Mouse (Mus musculus): ENCODE results near the gene Pde1b.

Pde1b gene

DNA sequence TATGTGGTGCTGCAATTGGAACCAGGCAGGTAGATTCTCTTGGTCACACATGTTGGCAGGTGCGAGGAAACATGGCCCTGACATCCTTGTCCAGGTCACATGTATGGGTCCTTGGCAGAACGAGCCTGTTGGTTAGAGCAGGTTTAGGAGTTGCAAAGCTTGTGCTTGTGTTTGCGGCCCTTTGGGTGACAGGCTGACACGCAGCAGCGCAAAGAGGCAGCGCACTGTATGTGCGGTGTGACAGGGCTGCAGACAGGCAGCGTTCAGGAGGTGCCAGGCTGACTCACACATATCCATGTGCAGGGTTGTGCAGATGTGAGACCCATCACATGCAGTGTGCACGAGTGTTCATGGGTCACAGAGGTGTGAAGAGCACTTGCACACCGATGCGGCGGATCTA is 826 bp downstream of the Pde1b start:
- no peak for DNase-seq (ENCODE audit: extremely low spot score, low read depth, low spot score)

DNA sequence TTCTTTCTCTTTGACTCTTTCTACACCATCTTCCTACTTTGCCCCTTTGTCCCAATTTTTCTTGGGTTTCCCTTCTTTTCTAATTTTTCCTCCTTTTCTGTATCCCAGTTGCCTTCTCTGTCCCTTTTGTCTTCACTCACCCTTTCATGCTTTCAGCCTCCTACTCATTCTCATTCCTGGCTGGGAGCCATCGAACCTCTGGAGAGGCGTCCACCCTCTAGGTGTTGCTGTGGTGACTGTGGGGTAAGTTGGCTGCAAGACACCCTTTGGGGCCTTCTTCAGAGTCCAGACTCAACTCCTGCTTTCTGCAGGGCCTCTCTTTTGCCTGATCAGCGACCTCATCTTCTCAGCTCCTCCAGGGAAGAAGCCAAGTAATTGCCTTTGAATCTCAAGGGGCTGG is 6.5 kb downstream of the Pde1b start:
- no peak for DNase-seq (ENCODE audit: extremely low spot score, low read depth, low spot score)

DNA sequence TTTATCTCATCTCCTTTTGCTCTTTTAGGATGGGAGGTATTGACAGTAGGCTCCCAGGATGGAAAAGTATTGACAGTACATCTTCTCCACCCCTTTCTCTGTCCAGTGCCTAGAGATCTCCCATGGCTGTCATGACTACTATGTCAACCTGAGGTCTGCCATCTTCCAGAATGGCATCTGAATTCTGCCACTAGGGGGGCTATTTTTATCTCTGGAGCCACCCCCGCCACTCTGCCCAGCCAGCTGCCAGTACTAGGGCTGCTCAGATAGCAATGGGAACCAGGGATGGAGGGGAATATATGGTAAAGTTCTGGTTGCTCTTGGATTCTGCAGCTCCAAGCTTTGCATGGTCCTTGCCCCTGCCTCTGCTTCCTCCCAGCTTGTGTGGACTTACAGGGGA is 8.8 kb downstream of the Pde1b start:
- no peak for DNase-seq (ENCODE audit: extremely low spot score, low read depth, low spot score)

DNA sequence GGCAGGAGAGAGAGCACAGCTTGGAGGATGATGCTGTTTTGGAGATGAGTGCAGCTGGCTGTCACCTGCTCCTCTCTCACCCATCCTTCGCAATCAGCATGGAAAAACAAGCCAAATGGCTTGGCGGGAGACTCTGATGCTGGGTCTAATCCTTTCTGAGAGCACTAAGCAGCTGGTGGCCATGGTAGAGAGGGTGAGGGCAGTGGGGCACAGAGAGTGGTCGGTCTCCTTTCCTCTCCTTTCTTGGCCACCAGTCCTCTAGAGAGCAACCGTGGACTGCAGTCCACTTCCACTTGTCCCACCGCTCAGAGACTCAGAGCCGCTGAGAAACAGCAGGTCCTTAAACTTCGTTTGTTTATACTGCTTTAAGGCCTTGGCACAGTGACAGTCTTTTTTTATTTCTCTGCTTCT is 10.8 kb downstream of the Pde1b start:
- no peak for DNase-seq (ENCODE audit: extremely low spot score, low read depth, low spot score)

DNA sequence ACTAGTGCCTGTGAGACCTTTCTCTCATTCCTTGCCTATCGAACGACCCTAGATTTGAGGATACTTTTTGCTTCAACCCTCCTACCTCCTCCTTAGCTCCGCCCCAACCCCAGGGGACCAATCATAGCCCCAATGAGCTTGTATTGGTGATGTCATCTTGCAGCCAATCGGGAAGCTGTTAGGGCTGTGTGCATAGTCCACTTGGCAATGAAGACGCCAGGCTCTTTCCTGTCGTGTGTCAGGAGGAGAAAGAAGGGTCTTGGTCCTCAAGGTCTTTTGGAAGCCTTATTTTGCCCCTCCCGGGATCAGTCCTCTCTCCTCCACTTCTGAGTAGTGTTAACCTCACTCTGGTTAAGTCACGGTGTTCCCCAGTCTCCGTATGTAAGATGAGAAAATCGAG is 11.3 kb downstream of the Pde1b start:
- DNase-seq (ENCODE audit: extremely low spot score, low read depth, low spot score) = peak; percentile 58

DNA sequence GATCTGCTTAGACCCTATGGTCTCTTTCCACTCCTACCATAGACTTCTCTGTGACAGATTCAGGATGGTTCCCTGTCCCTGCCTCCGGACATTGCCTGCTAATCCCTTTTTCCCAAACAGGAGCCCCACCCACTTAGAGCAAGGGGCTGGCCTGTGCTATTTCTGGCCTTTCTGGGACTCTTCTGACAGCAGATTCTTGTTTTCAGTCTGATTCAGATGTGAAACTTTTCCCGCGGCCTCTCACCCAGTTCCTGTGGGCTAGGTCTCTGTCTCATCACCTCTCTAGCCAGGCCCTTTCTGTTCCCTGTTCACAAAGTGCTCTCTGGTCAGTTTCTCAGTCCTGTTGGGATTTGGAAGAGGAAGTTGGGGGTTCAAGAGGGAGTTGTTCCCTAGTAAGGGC is 12.1 kb downstream of the Pde1b start:
- DNase-seq (ENCODE audit: extremely low spot score, low read depth, low spot score) = no peak

DNA sequence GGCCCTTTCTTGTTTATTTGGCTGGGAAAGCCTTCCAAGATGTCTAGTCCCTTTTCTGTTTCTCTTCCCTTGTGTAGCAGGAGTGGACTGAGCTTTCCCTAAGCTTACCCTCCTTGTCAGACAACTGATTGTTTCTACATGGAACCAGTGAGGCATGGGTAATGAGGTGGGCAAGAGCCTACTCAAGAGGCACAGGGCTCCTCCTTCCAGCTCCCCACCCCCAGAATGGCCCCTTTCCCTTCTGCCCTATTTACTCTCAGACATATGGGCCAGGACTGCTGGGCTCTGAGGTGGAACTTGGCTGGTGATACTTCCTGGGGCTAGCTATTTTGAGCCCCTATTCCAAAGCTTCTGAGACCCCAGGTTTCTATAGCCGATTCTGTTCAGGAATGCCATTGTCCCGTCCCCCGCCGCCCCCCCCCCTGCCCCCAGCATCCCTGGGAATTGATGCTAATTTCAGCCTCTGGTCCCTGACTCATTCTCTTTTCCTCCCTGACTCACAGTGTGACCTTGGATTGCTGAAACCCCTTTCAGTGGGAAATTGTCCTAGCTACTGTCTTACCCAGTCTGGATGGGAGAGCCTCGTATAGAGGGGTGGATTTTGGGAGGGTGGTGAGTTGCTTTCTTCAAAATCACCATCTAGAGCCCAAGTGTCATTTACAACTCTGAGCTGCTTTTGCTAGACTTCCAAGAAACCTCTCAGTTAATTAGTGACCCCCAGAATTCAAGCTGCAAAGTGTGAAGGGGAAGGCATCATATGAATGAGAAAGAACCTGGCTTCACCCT is 16.0 kb downstream of the Pde1b start:
- no peak for DNase-seq (ENCODE audit: extremely low spot score, low read depth, low spot score)

DNA sequence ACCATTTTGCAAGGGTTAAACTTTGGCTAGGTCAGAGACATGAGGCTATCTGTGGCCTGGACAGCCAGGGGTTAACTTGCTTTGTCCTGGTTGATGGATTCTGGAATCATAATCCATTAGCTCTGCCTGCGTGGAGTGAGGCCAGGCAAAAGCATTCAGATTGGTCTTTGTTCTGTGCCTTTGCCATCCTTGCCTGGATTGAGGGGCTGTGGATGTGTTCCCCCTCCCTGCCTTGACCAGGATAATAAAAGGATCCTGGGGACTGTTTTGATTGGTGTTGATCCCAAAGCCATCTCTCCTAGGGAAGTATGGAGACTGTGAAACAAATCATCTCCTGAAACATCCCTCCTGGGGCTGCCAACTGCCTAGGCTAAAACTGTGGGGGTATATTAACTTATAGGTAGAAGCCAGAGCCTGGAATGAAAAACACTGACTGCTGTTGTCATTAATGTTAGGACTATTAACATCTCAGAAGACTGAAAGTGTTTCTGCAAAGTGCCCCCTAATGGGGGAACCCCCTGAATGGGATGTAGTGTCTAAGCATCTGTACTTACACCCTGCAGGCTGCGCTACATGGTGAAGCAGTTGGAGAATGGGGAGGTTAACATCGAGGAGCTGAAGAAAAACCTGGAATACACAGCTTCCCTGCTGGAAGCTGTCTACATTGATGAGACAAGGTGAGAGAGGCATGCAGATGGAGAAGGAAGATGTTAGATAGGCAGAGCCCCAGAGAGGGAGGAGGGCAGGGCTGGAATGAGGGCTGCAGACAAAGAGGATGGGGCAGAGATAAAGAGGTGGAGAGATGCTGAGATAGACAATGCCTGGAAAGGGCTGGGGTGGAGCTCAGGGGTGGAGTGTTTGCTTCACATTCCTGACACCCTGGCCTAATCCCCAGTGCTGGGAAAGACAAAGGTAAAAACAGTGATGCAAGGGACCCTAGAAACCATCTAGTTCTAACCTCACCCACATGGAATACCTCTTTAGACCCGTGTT is 16.8 kb downstream of the Pde1b start:
- DNase-seq (ENCODE audit: extremely low spot score, low read depth, low spot score) = no peak

DNA sequence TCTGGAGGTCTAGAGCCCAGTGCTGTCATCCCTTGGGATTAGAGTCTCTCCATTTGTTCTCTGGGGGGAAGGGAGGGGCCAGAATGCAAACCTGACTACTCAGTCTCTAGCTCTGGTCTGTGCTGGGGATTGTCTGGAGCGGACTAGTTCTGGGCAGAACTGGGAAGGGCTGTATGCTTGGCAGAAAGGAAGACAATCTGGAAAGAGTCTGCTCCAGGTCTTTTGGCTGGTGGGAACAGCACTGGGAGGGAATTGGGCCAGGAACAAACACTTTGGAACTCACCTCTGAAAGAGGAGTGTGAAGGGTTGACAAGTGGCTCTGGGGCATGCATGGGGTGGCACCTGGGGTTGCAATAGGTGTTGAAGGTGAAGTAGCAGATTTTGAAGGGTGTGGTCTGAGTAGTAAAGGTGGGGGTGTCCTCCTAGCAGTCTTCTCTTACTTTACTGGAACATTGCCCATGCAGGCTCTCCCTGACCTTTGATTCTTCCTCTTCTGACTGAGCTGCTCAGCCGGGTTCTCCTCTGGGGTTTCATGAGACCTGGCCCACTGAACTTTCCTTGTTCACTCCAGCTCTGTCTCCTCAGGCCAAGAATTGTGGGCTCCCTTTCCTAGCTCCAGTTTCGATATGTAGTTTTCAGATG is 19.7 kb downstream of the Pde1b start:
- no peak for DNase-seq (ENCODE audit: extremely low spot score, low read depth, low spot score)

DNA sequence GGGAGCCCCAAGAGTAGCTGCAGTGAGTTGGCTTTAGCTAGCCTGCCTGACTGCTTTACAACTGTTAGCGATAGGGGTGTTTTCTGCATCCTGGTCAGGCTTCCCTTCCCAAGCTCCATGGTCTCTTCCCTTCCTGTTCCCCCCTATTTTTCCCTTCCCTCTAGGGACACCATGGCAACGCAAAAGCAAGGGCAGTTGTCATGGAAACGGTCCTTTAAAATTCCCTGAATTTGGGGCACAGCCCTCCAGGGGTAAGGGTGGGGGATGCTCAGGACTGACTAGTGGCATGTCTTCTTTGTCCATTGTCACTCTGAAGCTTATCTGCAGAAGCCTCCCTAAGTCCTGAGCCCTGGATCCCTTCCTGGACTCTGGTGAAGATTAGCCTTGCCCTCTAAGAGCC is 20.3 kb downstream of the Pde1b start:
- no peak for DNase-seq (ENCODE audit: extremely low spot score, low read depth, low spot score)

DNA sequence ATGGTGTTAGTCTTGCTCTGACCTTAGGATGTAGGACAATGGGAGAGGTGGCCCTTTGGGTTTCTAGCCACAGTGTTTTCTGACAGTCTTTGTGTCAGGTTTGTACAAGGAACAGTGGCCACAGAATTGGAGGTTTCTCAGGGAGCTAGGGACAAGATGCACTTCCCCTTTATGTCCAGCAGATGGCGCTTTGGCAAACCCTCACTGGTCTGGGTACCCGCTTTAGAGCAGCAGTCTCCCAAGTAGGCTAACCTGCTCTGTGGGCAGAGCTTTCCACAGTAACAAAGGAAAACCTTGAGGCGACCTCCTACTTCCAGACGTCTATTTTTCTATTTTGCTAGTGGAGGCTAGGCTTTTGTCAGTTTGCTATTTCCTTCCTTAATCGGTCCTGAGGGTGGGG is 27.5 kb downstream of the Pde1b start:
- DNase-seq (ENCODE audit: extremely low spot score, low read depth, low spot score) = peak; percentile 37

DNA sequence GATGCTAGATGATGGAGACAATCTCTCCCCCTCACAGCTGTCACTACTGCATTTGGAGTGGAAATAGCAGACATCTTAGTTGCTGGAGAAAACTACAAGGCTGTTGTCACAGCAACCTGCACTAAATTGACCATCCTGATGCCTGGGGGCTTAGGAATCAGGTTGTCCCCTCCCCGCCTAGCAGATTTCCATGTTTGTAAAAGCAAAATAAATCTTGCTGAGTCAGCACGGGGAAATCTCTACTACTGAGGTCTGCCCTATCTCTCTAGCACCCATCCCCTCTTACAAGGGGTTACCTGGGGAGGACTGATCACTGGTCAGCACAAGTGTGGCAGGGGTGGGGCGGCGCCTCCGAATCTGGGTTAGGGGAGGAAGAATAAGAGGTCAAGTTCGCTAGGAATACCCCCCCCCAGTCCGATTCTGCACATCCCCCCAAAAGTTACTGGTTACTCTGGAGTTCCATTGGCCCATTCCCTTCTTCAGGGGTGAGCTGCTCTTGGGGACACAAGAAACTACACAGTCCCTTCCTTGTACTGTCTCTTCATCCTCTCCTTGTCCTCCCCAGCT is 31.3 kb downstream of the Pde1b start:
- no peak for DNase-seq (ENCODE audit: extremely low spot score, low read depth, low spot score)

DNA sequence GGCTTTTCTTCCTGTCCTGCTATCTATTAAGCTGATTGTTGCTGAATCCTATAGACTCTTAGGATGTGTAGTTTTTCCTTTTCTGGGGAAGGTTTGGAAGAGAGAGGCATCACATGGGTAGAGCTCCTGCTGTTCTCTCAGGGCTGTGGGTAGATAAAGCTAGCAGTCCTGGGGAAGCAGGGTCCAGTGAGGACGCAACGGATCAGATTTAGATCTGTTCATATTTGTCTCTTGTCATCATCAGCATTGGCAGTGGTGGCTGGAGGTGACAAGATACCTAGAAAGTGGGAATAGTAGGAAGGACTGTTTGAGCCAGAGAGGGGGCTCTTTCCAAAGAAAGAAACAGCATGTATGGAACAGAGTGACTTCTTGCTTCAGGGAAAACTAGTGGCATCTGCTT is 32.2 kb downstream of the Pde1b start:
- DNase-seq (ENCODE audit: extremely low spot score, low read depth, low spot score) = no peak

DNA sequence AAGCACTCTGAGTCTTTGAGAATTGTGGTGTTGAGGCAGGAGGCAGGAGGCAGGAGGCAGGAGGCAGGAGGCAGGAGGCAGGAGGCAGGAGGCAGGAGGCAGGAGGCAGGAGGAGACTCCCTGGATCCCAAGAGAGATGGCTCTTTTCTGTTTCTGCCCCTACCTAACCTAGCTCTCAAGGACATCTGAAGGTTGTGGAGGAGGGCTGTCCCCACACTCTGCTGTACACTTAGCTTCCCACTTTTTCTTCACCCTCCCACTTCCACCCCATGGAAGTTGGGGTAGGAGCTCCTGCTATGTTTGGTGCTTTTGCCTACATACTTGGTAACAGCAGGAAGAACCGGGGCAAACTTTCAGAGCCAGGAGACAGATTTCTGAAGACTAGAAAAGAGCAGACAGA is 33.0 kb downstream of the Pde1b start:
- DNase-seq (ENCODE audit: extremely low spot score, low read depth, low spot score) = no peak

DNA sequence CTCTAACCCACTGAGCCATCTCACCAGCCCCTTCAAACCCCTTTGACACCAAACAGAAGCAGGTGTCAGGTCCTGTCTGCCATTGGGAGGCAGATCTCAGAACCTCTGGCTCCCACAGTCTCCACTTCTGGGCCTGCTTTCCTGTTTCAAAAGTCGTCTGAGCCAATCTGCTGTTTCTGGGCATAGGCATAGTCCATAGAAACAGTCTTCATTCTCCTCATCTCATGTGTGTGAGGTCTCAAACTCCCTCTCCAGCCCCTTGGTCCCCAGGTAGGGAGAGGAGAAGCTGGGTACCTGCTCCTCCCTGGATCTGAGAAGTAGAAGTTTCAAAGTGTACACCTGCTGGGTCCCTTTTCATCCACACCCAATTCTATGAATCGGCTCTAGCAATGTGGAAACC is 33.6 kb downstream of the Pde1b start:
- DNase-seq (ENCODE audit: extremely low spot score, low read depth, low spot score) = no peak

DNA sequence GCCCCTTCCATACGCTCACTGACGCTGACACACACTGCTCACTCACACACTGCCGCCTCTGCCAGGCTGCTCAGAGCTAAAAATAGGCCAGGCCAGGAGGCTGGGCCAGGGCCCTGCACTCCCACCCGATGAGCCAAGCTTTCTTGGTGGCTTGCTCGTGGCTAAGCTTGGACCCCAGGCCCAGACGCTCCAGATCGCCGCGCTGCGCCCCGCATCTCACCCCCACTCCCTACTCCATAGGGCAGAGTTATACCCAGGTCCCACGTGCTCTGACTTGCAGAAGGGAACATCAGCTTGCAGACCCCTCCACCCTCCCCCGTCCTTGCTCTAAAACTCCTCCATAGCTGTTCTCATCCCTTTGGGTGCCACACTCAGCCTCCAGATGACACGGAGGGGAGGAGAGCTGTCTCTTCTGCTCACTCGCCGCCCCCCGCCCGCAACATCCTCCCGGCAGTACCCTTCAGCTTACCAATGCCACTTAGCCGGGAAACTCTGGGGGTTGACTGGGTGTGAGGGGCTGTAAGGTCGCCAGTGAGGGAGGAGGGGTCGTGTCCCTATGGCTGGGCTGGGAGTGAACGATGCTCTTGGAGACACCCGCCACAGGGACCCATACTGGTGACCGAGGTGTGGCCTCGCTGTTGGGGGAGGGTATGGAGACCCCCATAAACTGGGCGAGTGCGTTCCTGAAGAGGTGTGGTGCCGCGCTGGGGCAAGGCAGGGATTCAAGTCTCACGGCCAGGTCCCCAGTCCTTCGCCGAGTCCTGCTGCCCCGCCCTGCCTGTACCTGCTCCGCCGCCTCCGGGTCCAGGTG is 34.4 kb downstream of the Pde1b start:
- DNase-seq (ENCODE audit: extremely low spot score, low read depth, low spot score) = no peak

DNA sequence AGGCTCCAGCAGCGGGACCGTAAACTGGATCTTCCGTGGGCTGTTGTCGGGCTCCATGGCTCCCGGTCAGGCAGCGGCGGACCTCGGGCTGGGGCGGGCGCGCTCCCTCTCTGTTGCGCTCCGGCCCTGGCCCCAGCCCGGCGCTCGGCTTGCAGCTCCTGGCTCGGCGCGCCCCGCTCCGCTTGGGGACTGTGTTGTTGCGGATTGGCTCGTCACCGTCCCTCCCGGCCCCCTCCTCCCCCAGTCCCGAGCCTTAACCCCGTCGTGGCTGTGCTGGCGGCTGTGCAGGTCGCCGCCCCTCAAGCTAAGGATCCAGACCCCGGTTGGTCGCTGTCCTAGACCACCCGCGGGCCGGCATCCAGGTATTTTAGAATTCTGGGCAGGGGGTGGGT is 35.0 kb downstream of the Pde1b start, which contains the start of gene Ppp1r1a:
Gene Ppp1r1a (minus strand): TSS at position 182 of the 392 bp plus-strand sequence.
- DNase-seq (ENCODE audit: extremely low spot score, low read depth, low spot score) = no peak

DNA sequence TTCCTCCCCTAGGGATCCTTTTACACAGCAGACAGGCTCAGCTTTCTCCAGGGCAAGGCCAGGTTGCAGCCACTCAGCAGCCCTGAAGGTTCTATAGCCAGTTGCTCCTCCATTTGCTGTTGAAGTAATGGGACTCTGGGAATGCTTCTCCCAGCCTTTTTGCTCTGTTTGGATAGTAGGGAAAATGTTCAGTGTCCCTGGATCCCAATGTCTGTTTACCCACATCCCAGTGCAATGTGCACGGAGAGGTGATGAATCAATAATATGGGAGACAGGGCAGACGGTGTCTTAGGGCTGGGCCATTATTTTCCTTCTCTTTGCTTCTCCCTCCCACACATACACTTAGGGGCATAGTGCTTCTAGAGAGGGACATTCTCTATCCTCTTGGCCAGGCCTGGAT is 36.4 kb downstream of the Pde1b start:
- DNase-seq (ENCODE audit: extremely low spot score, low read depth, low spot score) = no peak

DNA sequence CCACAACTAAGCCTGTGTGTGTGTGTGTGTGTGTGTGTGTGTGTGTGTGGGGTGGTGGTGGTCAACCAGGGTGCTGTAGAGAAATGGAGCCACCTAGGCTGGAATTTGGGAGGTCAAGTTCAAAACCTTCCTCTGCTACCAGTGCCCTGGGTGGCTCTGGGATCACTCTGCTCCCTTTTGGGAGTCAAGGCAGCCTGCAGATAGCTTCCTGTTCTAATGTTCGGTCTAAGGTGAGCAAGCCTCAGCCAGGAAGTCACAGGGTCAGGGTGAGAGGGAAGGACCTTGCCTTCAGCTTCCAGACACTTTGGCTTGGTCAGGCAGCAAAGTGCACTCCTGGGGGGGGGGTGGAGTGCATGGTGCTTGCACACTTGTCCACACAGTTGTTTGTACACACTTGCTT is 37.8 kb downstream of the Pde1b start:
- DNase-seq (ENCODE audit: extremely low spot score, low read depth, low spot score) = no peak

DNA sequence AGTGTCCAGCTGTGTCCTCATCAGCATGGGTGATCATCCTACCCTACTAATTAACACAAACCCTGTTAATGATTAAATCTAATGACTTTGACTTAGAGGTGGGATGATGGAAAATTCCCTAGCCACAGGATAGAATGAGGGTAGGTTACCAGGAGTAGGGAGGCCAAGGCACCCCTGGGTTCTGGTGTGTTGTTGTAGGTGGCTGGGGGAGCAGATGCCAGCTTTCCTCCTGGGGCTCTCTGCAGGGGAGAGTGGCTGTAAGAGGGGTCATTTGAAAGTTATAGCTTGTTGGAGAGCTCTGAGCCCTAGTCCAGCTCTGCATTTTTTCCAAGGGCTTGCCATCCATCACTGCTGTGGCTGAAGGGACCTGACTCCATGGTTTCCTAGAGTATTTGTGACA is 39.7 kb downstream of the Pde1b start:
- DNase-seq (ENCODE audit: extremely low spot score, low read depth, low spot score) = no peak

Measured in hindlimb bud, embryonic 11.5 days (tissue).